Mouse (Mus musculus) gastrocnemius, postnatal 10 days (tissue): ENCODE results near the gene Atg16l2. TPM values are rescaled to one million over a fixed set of nuclear protein-coding genes. Genes with fewer than 3 reads are reported as not detected.

Experiments
- DNase-seq: peaks from one replicate; pipeline ENCODE4 v3.0.0; 2021; ENCODE audit warnings: mixed read lengths
- long read RNA-seq, 2 experiments: library from polyadenylated mRNA; stranded (forward); transcript quantifications; one replicate each; pipeline ENCODE4 v2.0.0; 2021
- total RNA-seq, 2 experiments: library from RNA; stranded (reverse); gene quantifications; 2 replicates each; pipeline ENCODE4 v1.2.3; 2021

The Atg16l2 gene
- 10 to 100 TPM in 1 of 2 experiments, 1 to 10 TPM in 1; 5.4 to 10.0 TPM for total RNA-seq
- long read RNA-seq, experiment 1, full-length matches to known transcripts, result 1 of 5 reads
- long read RNA-seq, experiment 1, partial matches to known transcripts, result 0 of 5 reads
- long read RNA-seq, experiment 1, other reads (novel, unspliced or antisense), result 4 of 5 reads
- long read RNA-seq, experiment 2, full-length matches to known transcripts, result 2 of 7 reads
- long read RNA-seq, experiment 2, partial matches to known transcripts, result 0 of 7 reads
- long read RNA-seq, experiment 2, other reads (novel, unspliced or antisense), result 5 of 7 reads

DNA sequence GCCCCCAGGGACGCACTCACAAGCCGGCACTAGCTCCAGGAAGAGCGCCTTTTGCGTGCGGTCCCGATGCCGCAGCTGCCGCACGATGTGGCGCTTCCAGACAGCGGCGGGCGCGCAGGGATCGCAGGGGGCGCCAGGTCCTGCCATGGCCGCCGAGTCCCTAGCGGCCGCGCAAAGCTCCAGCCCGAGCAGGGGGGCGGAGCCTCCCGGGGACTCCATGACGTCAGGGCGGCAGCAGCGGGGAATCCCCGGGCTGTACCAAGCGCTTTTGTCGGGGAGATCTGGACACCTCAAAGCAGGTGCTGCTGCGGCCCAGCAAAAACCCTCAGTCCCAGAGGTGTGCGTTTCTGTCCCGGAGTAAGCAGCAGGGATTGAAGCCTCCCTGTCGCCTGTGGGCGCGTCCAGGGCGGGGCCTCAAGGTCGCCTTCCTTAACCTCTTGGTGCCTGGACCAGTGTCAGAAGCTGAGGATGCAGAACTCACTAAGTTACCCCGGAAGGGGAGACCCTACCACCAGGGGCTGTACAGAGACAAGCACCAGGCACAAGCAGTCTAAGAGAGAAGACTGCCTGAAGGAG, at the start of gene Atg16l2:
Gene Atg16l2, minus strand, starts transcription at position 371 of the 576 bp plus-strand sequence.
- DNase-seq, result peak; percentile 90

DNA sequence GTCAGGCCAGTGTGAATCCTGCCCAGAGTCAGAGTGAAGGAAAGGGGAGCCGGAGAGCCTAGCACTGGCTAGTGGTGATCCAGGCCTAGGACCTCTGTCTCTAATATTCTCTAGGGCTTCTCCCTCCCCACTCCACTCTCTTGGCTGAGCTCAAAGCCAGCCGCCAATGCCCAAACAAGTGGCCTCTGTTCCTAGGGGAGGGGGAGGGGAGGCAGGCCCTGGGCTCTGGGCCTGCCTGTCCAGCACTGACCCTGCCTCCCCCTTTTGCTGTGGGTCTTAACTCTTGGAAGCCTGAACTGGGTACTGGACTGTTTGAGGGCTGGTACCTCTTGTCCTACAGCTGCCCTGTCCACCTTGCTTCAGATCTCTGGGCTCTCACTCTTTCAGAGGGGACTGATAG, 47.8 kb upstream of the Atg16l2 start:
- no peak for DNase-seq

DNA sequence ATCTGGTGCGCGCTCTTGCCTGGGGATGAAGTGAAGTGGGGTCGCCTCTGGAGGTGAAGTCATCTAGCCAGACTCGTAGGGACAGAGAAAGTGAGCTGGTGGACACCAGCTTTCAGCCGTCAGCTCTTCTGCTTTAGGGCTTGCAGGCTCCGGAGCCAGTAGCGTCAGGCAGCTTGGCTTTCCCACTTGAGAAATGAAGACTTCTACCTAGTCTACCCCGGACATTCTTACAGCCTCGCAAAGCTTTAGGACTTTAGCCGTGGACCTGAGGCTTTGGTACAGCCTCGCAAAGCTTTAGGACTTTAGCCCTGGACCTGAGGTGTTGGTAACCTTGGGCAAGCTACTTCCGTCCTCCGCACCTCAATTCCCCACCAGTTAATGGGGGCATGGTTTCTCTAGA, 46.3 kb upstream of the Atg16l2 start:
- no peak for DNase-seq

GRCm38 (mm10) chr7:101347767-101348270, 45.8 kb upstream of the Atg16l2 start, which contains the start of gene Arap1:
Arap1 (plus strand) TSS chr7:101348067.
- peak; percentile 55 for DNase-seq

DNA sequence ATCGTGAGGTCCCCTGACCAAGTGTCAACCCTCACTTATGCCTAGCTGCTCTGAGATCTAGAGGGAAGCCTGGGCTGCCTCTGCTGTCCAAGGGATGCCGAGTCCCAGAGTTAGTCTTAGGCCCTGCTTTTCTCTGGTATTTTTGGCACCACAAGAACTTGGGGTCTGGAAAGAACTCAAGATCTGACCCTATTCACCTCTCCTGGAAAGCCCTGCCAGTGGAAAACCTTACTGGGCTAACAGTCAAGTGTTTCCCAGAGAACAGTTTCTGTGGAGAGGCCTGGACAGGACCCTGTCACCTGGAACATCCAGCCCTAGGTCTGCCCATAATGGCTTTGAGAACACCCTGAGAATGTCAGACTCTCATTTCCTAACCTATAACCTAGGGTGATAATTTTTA, 44.9 kb upstream of the Atg16l2 start:
- no peak for DNase-seq

DNA sequence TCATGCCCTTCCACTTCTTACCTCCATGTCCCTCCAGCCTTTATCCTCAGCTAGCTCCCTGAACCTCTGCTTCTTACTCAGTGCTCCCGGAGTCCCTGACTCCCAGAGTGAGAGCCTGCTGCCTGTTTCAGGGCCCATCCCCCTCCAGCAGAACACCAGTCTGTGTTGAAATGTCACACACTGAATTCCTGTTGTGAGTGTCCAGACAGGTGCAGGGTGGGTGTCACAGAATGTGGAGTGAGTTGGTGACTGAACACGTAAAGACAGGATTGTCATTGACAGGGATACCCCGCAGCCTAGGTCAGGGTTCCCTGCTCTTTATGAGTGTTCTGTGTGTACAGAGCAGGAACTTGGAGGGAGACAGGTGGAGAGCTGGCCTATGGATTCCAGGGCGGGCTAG, 42.8 kb upstream of the Atg16l2 start:
- DNase-seq, result no peak

DNA sequence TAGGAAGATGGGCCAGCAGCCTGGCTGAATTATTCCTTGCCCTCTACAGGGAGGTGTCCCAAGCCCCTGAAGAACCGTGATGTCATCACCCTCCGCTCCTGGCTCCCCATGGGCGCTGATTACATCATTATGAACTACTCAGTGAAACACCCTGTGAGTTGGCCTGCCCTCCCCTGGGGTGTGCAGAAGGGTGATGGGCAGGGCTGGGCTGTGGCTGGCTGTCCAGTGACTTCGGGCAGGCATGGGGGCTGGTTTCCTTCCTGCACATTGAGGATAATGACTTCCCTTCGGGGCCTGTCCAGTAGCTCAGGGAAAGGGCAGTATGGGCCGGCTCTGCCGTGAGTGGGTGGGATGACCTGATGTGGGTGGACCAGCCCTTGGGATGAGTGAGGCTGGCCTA, 41.1 kb upstream of the Atg16l2 start:
- no peak for DNase-seq

DNA sequence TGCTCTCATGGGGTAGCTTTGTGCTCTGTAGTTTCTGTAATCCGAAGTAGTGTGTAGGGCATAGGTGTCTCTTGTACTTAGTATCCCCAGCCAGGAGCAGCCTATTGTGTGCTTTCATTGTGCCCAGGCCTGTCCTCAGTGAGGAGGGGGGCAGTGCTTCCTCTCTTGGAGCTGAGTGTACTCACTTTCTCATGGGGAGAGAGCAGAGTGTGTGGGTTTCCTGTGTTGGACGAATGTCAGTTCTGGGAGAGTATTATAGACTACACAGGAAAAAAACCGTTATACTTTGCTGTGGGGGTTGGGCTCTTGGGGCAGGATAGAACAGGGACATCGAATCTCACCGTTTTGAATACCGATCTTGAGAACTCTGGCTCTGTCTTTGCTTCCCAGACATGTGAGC, 39.4 kb upstream of the Atg16l2 start:
- no peak for DNase-seq

DNA sequence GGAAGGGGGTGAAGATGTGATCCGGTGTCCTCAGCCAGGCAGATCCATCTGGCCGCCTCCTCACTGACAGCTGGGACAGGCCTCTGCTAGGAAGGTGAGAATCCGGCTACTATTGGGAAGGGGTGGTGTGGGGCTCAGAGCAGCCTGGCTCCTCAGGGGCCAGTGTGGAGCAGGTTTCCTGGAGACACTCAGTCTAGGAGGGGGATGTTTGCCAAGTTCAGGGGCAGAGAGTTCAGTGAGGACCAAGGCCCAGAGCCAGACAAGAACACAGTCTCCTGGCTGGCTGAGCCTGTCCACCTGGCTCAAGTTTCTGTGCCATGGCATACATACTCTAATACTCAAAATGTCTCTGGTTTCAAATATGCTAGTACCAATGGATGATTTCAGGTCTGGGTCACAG, 35.4 kb upstream of the Atg16l2 start:
- no peak for DNase-seq

GRCm38 (mm10) chr7:101336686-101337085, 34.6 kb upstream of the Atg16l2 start:
- no peak for DNase-seq

DNA sequence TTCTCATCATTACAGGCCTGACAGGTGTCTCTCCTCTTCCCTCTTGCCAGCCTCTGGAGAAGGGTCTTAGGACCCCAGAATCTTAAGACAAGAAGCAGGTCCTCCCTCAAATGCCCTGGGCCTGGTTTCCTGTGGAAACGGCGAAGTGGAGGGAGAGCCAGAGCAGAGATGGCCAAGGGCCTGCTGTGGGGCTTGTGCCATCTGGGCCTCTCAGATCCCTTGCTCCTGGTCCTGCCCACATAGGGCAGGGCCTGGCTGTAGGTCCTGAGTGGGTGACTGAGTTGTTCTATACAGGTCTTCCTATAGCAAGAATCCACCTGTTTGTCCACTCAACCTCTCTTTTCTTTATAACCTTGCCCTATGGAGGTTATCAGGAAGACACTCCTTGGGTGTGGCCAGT, 33.2 kb upstream of the Atg16l2 start:
- DNase-seq, result no peak

GRCm38 (mm10) chr7:101332045-101332831, 30.2 kb upstream of the Atg16l2 start:
- no peak for DNase-seq

DNA sequence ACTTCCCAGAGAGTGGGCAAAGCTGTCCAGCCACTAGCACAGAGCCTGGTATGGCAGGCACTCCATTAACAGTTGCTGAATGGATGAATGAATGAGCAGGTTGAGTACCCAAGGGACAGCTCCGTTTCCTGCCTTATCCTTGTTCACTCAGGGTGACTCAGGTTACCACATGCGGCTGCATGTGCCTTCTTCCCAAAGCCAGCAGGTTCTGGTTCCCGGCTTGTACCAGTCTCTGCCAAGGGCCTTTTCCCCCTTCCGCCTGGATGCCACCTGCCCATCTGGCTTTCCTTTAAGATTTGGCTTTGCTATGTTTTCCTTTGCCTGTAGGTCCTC, 28.8 kb upstream of the Atg16l2 start:
- no peak for DNase-seq

DNA sequence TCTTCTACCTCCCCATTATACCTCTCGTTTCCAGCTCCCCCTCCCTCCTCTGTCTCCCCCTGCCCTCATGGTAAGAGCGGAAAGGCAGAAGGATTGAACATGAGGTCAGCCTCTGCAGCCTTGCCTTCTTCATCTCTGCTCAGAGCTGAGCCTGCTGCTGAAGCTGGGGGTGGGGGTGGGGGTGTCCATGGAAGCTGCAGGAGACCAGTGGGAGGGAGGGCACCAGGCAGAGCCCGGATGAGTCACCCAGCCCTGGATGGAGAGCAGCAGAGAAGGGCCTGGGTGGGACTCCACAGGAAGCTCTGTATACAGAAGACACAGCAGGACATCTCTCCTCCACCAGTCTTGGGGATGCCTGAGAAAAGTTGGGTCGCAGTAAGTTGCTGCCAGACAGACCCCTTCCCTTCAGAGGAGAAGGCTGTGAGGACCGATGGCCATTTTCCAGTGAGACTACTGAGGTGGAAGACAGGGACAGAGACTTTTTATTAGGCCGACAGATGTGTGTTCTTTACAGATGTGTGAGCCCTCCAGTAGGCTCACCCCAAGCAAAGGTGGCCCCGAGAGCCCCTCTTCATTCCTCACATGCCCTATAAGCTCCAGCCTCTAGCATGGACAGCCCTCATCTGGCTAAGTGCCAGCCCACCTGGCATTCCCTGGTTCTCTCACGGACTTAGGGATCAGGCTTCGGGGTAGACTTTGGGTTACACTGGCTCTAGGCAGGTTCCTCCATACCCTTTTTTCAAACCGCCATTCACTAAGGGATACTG, 28.2 kb upstream of the Atg16l2 start:
- no peak for DNase-seq

- DNase-seq, result no peak
Measured at GRCm38 (mm10) chr7:101329606-101330005, 27.6 kb upstream of the Atg16l2 start.

GRCm38 (mm10) chr7:101328621-101329158, 26.6 kb upstream of the Atg16l2 start:
- no peak for DNase-seq

DNA sequence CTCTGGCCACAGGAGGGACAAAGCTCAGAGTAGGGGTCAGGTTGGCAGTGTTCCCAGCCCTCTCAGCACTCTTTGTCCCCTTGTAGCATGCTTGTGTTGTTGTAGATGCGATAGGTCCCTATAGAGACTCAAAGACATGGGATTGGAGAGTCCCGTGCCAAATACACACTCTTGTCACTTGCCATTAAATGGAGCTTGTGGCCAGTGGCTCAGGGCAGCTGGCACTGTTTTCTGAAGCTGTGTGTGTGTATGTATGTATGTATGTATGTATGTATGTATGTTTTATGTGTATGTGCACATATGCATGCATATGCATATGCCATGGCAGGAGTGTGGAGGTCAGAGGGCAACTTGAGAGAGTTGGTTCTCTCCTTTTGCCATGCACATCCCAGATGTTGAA, 25.7 kb upstream of the Atg16l2 start:
- no peak for DNase-seq

DNA sequence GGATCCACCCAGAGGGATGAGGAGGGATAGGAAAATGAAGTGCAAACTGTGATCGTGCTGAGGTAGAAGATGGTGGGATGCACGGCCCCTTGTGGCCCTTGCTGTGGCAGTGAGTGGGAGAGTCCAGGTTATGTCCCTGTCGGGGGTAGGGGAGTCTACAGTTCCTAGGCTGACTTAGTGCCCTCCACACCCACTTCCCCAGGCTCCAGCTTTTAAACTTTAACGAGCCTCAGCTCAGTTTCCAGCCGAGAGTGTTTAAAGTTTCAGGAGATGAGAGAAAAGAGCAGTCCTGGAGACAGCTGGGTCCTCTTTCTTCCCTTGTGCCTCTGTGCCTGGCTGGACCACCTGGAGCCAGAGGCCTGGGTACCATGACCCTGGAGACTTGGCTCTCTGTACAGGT, 25.2 kb upstream of the Atg16l2 start:
- DNase-seq, result no peak

GRCm38 (mm10) chr7:101326006-101326405, 24.0 kb upstream of the Atg16l2 start:
- no peak for DNase-seq

GRCm38 (mm10) chr7:101324142-101324962, 22.3 kb upstream of the Atg16l2 start:
- no peak for DNase-seq

GRCm38 (mm10) chr7:101323141-101323594, 21.1 kb upstream of the Atg16l2 start:
- no peak for DNase-seq
